Mouse (Mus musculus): Measurements from ENCODE around the gene Mthfd1l.

The Mthfd1l gene

DNA sequence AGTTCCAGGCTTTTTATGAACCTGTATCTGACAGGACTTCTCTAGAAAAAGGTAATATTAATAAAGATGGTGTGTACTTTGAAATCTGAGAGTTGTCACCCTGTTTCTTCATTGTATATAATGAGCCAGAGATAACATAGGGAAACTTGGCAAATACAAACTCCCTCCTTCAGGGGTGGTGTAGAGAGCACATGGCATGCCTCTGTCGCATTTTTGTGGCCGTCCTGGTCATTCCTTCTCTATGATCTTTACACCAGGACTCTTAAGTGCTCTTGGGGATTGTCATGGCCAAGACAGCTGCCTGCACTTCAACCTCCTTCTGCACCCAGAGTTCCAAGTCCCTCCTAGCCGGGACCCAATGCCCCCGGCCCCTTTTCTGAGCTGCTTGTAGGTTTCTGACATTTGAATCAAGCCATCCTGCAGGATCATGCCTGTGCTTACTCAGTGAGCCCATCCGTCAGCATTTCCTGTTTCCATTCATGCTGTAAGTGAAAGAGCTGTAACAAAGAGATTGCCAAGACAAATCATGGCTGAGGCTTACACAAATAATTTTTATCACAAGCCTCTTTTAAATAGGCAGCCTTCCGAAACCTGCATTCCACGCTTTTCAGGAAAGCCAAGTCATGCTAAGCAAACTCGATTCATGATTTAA, 106.2 kb downstream of the Mthfd1l start:
- no peak for DNase-seq (ENCODE audit: low read depth in 1 of 2, low spot score in 2 of 2)

GRCm38 (mm10) chr10:4079643-4080244, 106.8 kb downstream of the Mthfd1l start:
- peak in 1 of 2 experiments; percentile 2 for DNase-seq (ENCODE audit: low read depth in 1 of 2, low spot score in 2 of 2)

DNA sequence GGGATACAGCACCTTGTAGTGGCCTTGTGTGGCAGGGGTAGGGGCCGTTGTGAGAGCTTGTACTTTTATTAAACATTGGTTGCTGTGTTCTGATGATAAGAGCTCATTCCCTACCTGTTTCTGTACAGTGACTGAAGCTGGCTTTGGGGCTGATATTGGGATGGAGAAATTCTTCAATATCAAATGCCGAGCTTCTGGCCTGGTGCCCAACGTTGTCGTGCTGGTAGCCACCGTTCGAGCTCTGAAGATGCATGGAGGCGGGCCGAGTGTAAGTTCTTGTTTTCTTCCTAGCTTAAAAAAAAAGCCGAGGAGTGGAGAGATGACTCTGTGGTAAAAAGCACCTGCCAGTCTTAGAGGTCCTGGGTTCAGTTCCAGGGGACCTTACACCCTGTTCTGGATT, 110.7 kb downstream of the Mthfd1l start:
- no peak for DNase-seq (ENCODE audit: low read depth in 1 of 2, low spot score in 2 of 2)

DNA sequence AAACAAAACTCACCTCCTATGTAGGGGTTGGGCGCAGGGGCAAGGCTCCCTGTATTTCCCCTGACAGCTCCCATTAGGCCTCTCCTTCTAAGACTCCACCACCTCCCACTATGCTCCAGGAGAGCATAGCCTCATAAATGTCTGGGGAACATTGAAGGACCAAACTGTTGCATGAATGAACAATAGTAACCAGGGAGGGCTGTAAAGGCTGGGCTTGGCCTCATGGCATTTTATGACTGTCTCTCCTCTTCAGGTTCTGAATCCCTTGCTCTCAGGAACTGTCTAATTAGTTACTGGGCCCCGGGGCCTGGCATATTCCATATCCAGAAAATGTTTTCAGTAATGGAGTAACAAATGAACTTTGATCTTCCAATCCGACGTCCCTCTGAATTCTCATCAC, 112.0 kb downstream of the Mthfd1l start:
- no peak for DNase-seq (ENCODE audit: low read depth in 1 of 2, low spot score in 2 of 2)

GRCm38 (mm10) chr10:4085363-4086141, 112.6 kb downstream of the Mthfd1l start:
- no peak for DNase-seq (ENCODE audit: low read depth in 1 of 2, low spot score in 2 of 2)

DNA sequence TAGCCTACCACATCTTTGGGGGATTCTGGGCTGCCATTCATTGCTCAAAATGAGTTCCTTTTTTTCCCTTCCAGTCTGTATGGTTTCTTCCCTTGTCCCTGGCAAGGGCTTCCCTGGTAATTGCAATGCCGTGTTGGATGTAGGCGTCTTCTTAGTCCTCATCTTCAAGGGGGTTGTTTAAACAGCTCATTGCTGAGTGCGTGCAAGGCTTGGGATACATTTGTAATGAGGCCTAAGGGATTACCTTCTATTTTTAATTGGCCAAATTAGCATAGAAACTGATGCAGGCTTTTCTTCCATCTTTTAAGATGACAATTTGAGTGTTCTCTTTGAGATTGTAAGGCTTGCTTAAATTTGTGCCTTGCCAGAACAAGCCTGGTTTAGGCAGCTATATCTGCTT, 114.6 kb downstream of the Mthfd1l start:
- no peak for DNase-seq (ENCODE audit: low read depth in 1 of 2, low spot score in 2 of 2)

DNA sequence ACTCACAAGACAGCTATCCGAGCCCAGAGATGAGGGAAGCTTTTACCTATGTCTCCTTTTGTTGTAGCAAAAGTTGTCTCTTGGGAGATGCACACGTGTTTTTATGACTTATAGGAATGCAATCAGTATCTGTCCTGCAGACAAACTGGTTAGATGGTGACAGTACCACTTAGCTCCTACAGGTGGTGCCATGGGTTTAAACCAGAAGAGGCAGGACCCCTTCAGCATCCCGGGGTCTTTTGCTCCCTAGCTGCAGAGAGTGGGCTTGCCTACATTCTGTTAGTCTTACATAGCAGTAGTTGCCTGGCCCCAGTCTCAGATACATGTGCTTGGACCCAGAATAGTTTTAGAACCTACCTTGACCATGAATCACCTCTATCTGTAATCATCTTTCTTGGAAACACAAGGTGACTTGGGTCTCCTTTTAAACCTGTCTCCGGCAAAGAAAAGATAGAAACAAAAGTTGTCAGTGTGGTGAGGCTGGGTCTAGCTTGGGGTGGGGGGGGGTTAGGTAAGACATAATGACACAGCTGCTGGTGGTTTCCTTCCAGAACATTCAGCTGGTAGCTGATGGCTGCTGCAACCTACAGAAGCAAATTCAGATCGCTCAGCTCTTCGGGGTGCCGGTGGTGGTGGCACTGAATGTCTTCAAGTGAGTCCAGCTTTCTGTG, 116.0 kb downstream of the Mthfd1l start:
- DNase-seq (ENCODE audit: low read depth in 1 of 2, low spot score in 2 of 2): no peak

DNA sequence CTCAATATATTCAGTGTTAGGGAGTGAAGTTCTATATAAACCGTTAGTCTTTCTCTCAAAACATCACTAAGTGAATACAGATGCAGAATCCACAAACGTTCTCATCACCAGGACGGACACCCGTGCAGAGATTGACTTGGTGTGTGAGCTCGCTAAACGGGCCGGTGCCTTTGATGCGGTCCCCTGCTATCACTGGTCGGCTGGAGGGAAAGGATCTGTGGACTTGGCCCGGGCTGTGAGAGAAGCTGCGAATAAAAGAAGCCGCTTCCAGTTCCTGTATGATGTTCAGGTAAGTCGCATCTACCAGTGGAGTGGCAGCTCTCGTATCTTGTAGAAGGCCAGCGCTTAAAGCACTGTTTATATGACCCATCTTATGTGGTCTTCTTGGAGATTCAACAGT, 117.0 kb downstream of the Mthfd1l start:
- no peak for DNase-seq (ENCODE audit: low read depth in 1 of 2, low spot score in 2 of 2)

DNA sequence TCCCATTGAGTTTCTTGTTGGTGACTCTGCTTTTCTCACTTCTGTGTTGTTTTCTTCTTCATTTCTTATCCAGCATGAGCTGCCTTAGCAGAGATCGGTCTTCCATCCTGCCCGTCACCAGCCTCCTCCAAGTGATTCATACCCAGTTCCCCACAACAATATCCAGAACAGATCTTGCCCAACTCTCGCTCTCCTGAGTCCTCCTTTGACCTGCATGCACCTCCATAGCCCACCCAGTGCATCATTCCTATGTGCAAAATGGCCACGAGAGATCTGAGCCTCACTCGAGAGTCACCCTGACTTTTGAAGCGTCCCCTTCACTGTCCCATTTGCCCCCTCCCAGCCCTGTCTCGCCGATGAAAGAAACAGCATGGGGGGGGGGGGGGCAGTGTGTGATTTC, 120.1 kb downstream of the Mthfd1l start:
- DNase-seq (ENCODE audit: low read depth in 1 of 2, low spot score in 2 of 2): no peak

- no peak for DNase-seq (ENCODE audit: low read depth in 1 of 2, low spot score in 2 of 2)
These were observed 121.3 kb downstream of the Mthfd1l start for GRCm38 (mm10) chr10:4094093-4094817.

DNA sequence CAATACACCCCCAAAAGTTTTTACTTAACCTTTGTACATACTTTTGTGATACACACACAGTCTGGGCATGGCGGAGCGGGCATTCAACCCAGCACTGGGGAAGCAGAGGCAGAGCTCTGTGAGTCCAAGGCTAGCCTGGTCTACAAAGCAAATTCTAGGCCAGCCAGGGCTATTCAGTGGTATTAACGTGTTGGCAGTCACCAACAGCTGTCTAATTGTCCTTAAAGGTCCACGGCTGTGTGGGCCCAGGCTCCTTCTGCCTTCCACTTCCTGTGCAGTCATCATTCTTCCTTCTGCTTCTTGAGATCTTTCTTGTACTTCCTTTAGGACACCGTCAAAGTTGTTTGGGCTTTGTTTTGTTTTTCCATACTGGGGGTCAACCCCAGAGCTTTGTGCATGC, 123.2 kb downstream of the Mthfd1l start:
- no peak for DNase-seq (ENCODE audit: low read depth in 1 of 2, low spot score in 2 of 2)

DNA sequence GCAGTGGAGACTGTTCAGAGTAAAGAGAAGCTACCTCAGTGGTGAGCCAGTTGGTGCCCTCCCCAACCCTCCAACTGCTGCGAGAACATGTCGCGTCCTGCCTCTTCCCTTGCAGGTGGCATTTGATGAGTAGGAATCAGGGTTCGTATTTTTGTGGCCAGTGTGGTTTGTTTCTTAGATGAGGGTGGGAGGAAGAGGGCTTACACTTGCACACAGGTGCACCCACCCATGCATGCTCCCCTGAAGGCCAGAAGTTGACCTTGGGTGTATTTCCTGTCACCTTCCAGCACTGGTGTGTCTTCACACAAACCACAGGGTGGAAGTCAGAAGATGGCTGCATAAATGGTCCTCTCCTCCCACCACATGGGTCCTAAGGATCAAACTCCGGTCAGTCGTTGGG, 127.1 kb downstream of the Mthfd1l start:
- no peak for DNase-seq (ENCODE audit: low read depth in 1 of 2, low spot score in 2 of 2)

GRCm38 (mm10) chr10:4105676-4106528, 133.0 kb downstream of the Mthfd1l start:
- no peak for DNase-seq (ENCODE audit: low read depth in 1 of 2, low spot score in 2 of 2)

DNA sequence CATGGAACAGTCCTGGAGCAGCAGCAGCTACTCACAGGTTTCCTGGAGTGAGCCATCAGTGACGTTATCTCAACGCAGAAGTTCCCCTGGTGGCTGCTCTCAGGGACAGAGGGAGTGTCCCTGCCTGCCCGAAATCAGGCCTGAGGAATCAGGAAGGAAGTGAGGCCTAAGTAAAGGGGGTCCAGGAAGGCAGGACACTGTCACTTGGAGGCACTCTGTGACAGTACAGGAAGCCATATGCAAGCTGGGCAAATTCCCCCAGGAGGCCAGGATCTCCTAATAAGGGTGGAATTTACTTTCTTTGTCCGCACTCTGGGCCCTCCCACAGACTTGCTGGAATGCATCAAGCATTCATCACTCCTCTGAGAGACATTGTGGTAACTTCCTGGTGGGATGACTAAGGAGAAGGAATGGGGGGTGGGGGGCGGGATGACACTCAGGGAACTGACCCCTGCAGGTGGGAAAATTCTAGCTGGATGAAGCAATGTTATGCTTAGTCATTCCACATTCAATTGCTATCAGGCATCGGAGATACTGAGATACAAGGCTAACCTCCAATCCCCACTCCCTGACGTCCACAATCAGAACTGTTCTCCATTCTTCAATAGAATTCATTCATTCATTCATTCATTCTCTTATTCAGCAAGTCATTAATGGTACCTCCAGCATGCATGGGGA, 134.9 kb downstream of the Mthfd1l start:
- DNase-seq (ENCODE audit: low read depth in 1 of 2, low spot score in 2 of 2): no peak

GRCm38 (mm10) chr10:4108462-4108861, 135.5 kb downstream of the Mthfd1l start:
- DNase-seq (ENCODE audit: low read depth in 1 of 2, low spot score in 2 of 2): no peak

GRCm38 (mm10) chr10:4111095-4111794, 138.3 kb downstream of the Mthfd1l start:
- DNase-seq (ENCODE audit: low read depth in 1 of 2, low spot score in 2 of 2): no peak

GRCm38 (mm10) chr10:4111795-4112139, 138.8 kb downstream of the Mthfd1l start:
- no peak for DNase-seq (ENCODE audit: low read depth in 1 of 2, low spot score in 2 of 2)

DNA sequence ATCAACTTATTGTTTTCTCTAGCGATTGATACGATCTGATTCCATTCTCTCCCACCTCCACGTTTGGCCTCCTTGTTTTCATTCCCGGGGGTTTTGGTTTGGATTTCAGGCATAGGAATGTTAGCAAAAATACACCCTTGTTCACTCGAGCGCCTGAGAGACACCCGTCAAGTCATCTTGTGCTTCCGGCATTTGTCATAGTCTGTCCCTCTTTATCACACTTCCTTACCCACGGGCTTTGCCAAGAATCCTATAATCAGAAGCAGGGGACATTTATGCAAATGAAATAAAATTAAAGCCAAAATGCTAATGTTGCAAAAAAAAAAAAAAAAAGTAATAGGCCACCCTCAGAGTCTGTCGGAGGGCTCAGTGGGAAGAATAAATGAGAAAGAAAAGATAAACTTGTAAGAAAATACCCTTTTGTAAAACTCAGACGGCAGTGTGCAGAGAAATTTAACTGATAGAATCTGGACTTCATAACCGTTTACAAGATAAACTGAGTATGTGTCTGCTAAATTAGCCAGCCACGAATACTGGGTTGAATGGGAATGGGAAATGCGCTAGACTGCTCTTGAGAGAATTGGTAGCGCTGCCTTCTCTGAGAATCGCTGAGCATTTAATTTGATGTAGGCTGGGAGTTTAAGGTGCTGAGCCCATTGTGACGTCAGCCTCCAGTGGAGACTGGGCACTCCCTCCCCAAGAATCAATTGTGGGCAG, 139.9 kb downstream of the Mthfd1l start:
- DNase-seq (ENCODE audit: low read depth in 1 of 2, low spot score in 2 of 2): no peak

GRCm38 (mm10) chr10:4113328-4113658, 140.4 kb downstream of the Mthfd1l start:
- DNase-seq (ENCODE audit: low read depth in 1 of 2, low spot score in 2 of 2): no peak

Measured in monocyte, adult 2 months (primary cell).